24 mouse cellular contexts compared by ENCODE assay signal in genomic region chr1:179713367-179713766, GRCm38 (mm10). TPM values are rescaled to one million over a fixed set of nuclear protein-coding genes. Genes with fewer than 3 reads are reported as not detected.
DNase-seq lines count a peak whose midpoint lies in the region; ATAC-seq and TF ChIP-seq lines count a peak whose summit lies in the region.
"Had no signal": no experiment of that assay in that cellular context is flagged by ENCODE, and none has a peak within 500 bp of the region (broad histone marks: within the 10 kb centered on the region; RNA-seq: fewer than 3 reads in every experiment).

No protein-coding gene starts in this region.

- TF ChIP-seq EP300 in heart, adult 2 months (IDR thresholded peaks at IDR 0.05; ENCODE audit: insufficient read depth, low read depth, low read length), result no peak

- no peaks in the 10 kb centered on the region for H3K36me3 ChIP-seq in heart, adult 2 months (ENCODE audit: control insufficient read depth, insufficient read depth, low read length)
- H3K36me3 ChIP-seq in midbrain, postnatal 0 days (ENCODE audit: insufficient read depth, low read length), result no peaks in the 10 kb centered on the region
- H3K36me3 ChIP-seq: embryonic facial prominence, embryonic 10.5 days; embryonic facial prominence, embryonic 12.5 days; forebrain, embryonic 15.5 days had no signal

- no peak for TF ChIP-seq POLR2A in heart, adult 2 months (IDR thresholded peaks at IDR 0.05; ENCODE audit: insufficient read depth, low read depth, low read length)

- no peak overlapping the region for H3K27ac ChIP-seq in heart, adult 2 months
- H3K27ac ChIP-seq in left cerebral cortex, adult 2 months, result no peak overlapping the region
- no peak overlapping the region for H3K27ac ChIP-seq in midbrain, postnatal 0 days (ENCODE audit: low read depth, low read length)
- H3K27ac ChIP-seq: embryonic facial prominence, embryonic 10.5 days; embryonic facial prominence, embryonic 12.5 days; forebrain, embryonic 13.5 days; forebrain, embryonic 15.5 days had no signal

- no peaks in the 10 kb centered on the region for H3K27me3 ChIP-seq in heart, adult 2 months (ENCODE audit: control insufficient read depth, insufficient read depth, low read length)
- no peaks in the 10 kb centered on the region for H3K27me3 ChIP-seq in midbrain, postnatal 0 days (ENCODE audit: insufficient read depth, low read length)
- H3K27me3 ChIP-seq: CH12.LX; embryonic facial prominence, embryonic 12.5 days; forebrain, embryonic 13.5 days; forebrain, embryonic 15.5 days; Patski had no signal

- WGBS in heart, adult 2 months, result 86% methylated on average over 3 of the region's 3 CpGs
- 87% methylated on average over 3 of the region's 3 CpGs for WGBS in midbrain, postnatal 0 days

- DNase-seq in heart, adult 2 months, result no peak
- DNase-seq in heart, postnatal 10 days, result no peak
- no peak for DNase-seq in left cerebral cortex, adult 2 months (ENCODE audit: extremely low spot score in 1 of 2, low spot score in 2 of 2)
- DNase-seq in left cerebral cortex, adult 8-10 months (ENCODE audit: low spot score in 2 of 2), result no peak
- DNase-seq in ZHBTc4 (ENCODE audit: low read depth, low spot score), result peak; percentile 30
- DNase-seq in midbrain, postnatal 0 days (ENCODE audit: low spot score), result no peak
- DNase-seq: adrenal gland, adult 8-10 months; adrenal gland, postnatal 14 days; adrenal gland, postnatal 36 days; B cell, adult 2 months; cerebellum, adult 11-12 months; cerebellum, adult 2 months; cerebellum, adult 9-10 months; cerebellum, postnatal 10 days; cerebellum, postnatal 25 days; forebrain, postnatal 0 days had no signal

- H3K79me2 ChIP-seq in heart, adult 2 months (replicated peaks; ENCODE audit: control insufficient read depth, insufficient read depth, low read length), result no peaks in the 10 kb centered on the region

- intact Hi-C loops in heart, adult 2 months (cut with DNase I), result no loop called here
- intact Hi-C loops in heart, postnatal 10 days (cut with DNase I), result no loop called here
- intact Hi-C loops in left cerebral cortex, adult 2 months (cut with DNase I), result no loop called here

- H3K9ac ChIP-seq in heart, adult 2 months (ENCODE audit: low read depth, low read length), result no peak overlapping the region
- H3K9ac ChIP-seq in midbrain, postnatal 0 days (replicated peaks; ENCODE audit: low read length, poor library complexity, severe bottlenecking), result no peak overlapping the region
- H3K9ac ChIP-seq: embryonic facial prominence, embryonic 12.5 days; forebrain, embryonic 13.5 days; forebrain, embryonic 15.5 days; forebrain, postnatal 0 days had no signal

- H3K4me1 ChIP-seq in heart, adult 2 months (ENCODE audit: control insufficient read depth, insufficient read depth, low read length), result peaks cover 1% of the 10 kb centered on the region; the same call in 1 of the 2 replicates
- H3K4me1 ChIP-seq in midbrain, postnatal 0 days (ENCODE audit: insufficient read depth, low read length), result no peaks in the 10 kb centered on the region
- H3K4me1 ChIP-seq: embryonic facial prominence, embryonic 12.5 days; forebrain, embryonic 13.5 days; forebrain, embryonic 15.5 days had no signal

- TF ChIP-seq CTCF in heart, adult 2 months (IDR thresholded peaks at IDR 0.05), result 0 out of 2 replicates have a peak, but pooled peaks have one; percentile 14
- peak; percentile 40 for TF ChIP-seq CTCF in left cerebral cortex, adult 2 months (IDR thresholded peaks at IDR 0.05)
- no peak for TF ChIP-seq CTCF in midbrain, postnatal 0 days (IDR thresholded peaks at IDR 0.05)

- H3K4me2 ChIP-seq in midbrain, postnatal 0 days (ENCODE audit: low read depth, low read length, poor library complexity, severe bottlenecking), result no peak overlapping the region
- H3K4me2 ChIP-seq: embryonic facial prominence, embryonic 12.5 days; forebrain, embryonic 13.5 days; forebrain, embryonic 15.5 days had no signal

- no peaks in the 10 kb centered on the region for H3K9me3 ChIP-seq in midbrain, postnatal 0 days (ENCODE audit: low read length)
- H3K9me3 ChIP-seq: embryonic facial prominence, embryonic 10.5 days; embryonic facial prominence, embryonic 12.5 days; forebrain, embryonic 15.5 days had no signal

- no peak for ATAC-seq in midbrain, postnatal 0 days (ENCODE audit: low FRiP score)
- ATAC-seq: CD4-positive, CD25-positive, alpha-beta regulatory T cell, adult 4 months; forebrain, embryonic 13.5 days; forebrain, embryonic 15.5 days; forebrain, postnatal 0 days; Patski had no signal

- H3K4me3 ChIP-seq in heart, adult 2 months, result no peak overlapping the region
- H3K4me3 ChIP-seq in left cerebral cortex, adult 2 months, result no peak overlapping the region
- no peak overlapping the region for H3K4me3 ChIP-seq in midbrain, postnatal 0 days (ENCODE audit: low read depth, low read length)
- H3K4me3 ChIP-seq: embryonic facial prominence, embryonic 10.5 days; embryonic facial prominence, embryonic 12.5 days; forebrain, embryonic 13.5 days; forebrain, embryonic 15.5 days had no signal

RNA-seq across cellular contexts. Expression of gene Kif28, which starts 31.7 kb away (rescaled TPM):
- total RNA-seq in heart, adult 2 months (2021), result under 1 TPM; 0.25 to 0.47 TPM
- polyA plus RNA-seq in heart, adult 2 months (2012; rRNA removed), result 0.66 and 1.2 TPM in 2 replicates
- under 1 TPM; 0.22 to 0.34 TPM for total RNA-seq in heart, postnatal 10 days (2021)
- under 1 TPM in 1 of 2 experiments, not detected in 1; 0.23 TPM for total RNA-seq in left cerebral cortex, adult 2 months (2021)
- under 1 TPM in 2 of 4 experiments, not detected in 2; 0.22 to 0.27 TPM for total RNA-seq in left cerebral cortex, adult 8-10 months (2022)
- 0.22 TPM in 1 of 2 replicates, not detected in the other for total RNA-seq in midbrain, postnatal 0 days (2014; rRNA removed)
- polyA plus RNA-seq in midbrain, postnatal 0 days (2015; fragmentation: Nextera tagmentation; extraction: Ambion mirVana), result not detected in 2 replicates
- total RNA-seq: adrenal gland, postnatal 14 days; adrenal gland, postnatal 36 days; CH12.LX; forebrain, postnatal 0 days had no signal
- polyA plus RNA-seq: CD4-positive, CD25-positive, alpha-beta regulatory T cell, adult 4 months; forebrain, embryonic 11.5 days; forebrain, embryonic 13.5 days; forebrain, embryonic 15.5 days; forebrain, postnatal 0 days; Patski had no signal

RNA-seq across cellular contexts. Expression of gene Sccpdh, which starts 45.4 kb away (rescaled TPM):
- 10 to 100 TPM; 47.9 to 49.4 TPM for total RNA-seq in heart, adult 2 months (2021)
- polyA plus RNA-seq in heart, adult 2 months (2012; rRNA removed), result 23.6 and 72.3 TPM in 2 replicates
- total RNA-seq in heart, postnatal 10 days (2021), result 10 to 100 TPM; 68.9 to 70.8 TPM
- 10 to 100 TPM; 49.8 to 56.5 TPM for total RNA-seq in left cerebral cortex, adult 2 months (2021)
- 10 to 100 TPM; 65.4 to 75.6 (median 71.6) TPM for total RNA-seq in left cerebral cortex, adult 8-10 months (2022)
- 92.2 and 117 TPM in 2 replicates for total RNA-seq in midbrain, postnatal 0 days (2014; rRNA removed)
- 190 and 195 TPM in 2 replicates for polyA plus RNA-seq in midbrain, postnatal 0 days (2015; fragmentation: Nextera tagmentation; extraction: Ambion mirVana)
